Mouse (Mus musculus): ENCODE measurements around the gene Arhgap40. TPM values are rescaled to one million over a fixed set of nuclear protein-coding genes. Genes with fewer than 3 reads are reported as not detected.

The Arhgap40 gene
- polyA plus RNA-seq, 1 experiment from 2014 or later = 0.86 TPM

DNA sequence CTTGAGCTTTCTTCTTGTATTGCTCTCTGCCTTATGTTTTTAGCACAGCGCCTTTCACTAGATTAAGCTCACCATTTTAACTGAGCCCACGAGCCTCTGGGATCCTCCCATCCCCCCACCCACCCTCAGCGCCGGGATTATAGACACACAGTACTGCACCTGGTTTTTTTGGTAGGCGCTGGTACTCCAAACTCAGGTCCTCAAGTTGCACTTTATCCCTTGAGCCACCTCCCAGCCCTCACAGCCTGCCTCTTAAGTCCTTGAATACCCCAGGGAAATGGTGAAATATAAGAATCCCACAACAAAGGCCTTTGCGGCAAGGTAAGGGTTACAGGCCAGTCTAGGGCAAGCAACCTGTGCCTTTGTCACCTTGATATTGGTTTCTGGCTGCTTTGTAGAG is 7.2 kb downstream of the Arhgap40 start:
- Histone ChIP-seq H3K27me3 (no peaks in the 10 kb centered on the region), H3K9me3 (no peaks in the 10 kb centered on the region), H3K27ac (no peak overlapping the region), H3K4me2 (no peak overlapping the region), H3K4me1 (replicated peaks) (no peaks in the 10 kb centered on the region), H3K4me3 (no peak overlapping the region), H3K9ac (no peak overlapping the region), H3K36me3 (no peaks in the 10 kb centered on the region)
- no peak for ATAC-seq (ENCODE audit: low FRiP score)
- WGBS = 88% methylated on average over 6 of the region's 6 CpGs

- no peak overlapping the region for H3K4me3 ChIP-seq
- H3K9ac ChIP-seq = no peak overlapping the region
- H3K4me2 ChIP-seq = no peak overlapping the region
- no peaks in the 10 kb centered on the region for H3K9me3 ChIP-seq
- 79% methylated on average over 8 of the region's 8 CpGs for WGBS
- no peak for ATAC-seq (ENCODE audit: low FRiP score)
- no peak overlapping the region for H3K27ac ChIP-seq
- H3K36me3 ChIP-seq = no peaks in the 10 kb centered on the region
- no peaks in the 10 kb centered on the region for H3K4me1 ChIP-seq (replicated peaks)
- H3K27me3 ChIP-seq = no peaks in the 10 kb centered on the region
Measured at GRCm38 (mm10) chr2:158523060-158523459, 10.5 kb downstream of the Arhgap40 start.

- no peak overlapping the region for H3K4me3 ChIP-seq
- no peak overlapping the region for H3K27ac ChIP-seq
- ATAC-seq (ENCODE audit: low FRiP score) = no peak
- H3K4me1 ChIP-seq (replicated peaks) = no peaks in the 10 kb centered on the region
- no peaks in the 10 kb centered on the region for H3K9me3 ChIP-seq
- no peak overlapping the region for H3K9ac ChIP-seq
- no peak overlapping the region for H3K4me2 ChIP-seq
- no peaks in the 10 kb centered on the region for H3K27me3 ChIP-seq
- WGBS = 82% methylated on average over 16 of the region's 16 CpGs
- H3K36me3 ChIP-seq = no peaks in the 10 kb centered on the region
Measured at GRCm38 (mm10) chr2:158524129-158524860, 11.7 kb downstream of the Arhgap40 start.

GRCm38 (mm10) chr2:158534090-158534489 is 21.5 kb downstream of the Arhgap40 start:
- no peaks in the 10 kb centered on the region for H3K36me3 ChIP-seq
- H3K4me1 ChIP-seq (replicated peaks) = no peaks in the 10 kb centered on the region
- no peak overlapping the region for H3K27ac ChIP-seq
- WGBS = 5% methylated on average over 4 of the region's 4 CpGs
- no peak overlapping the region for H3K4me2 ChIP-seq
- no peak overlapping the region for H3K4me3 ChIP-seq
- ATAC-seq (ENCODE audit: low FRiP score) = 0 out of 2 replicates have a peak, but pooled peaks have one; percentile 32
- no peaks in the 10 kb centered on the region for H3K9me3 ChIP-seq
- H3K9ac ChIP-seq = no peak overlapping the region
- H3K27me3 ChIP-seq = no peaks in the 10 kb centered on the region

GRCm38 (mm10) chr2:158534559-158534958 is 22.0 kb downstream of the Arhgap40 start:
- Histone ChIP-seq H3K36me3 (no peaks in the 10 kb centered on the region), H3K9me3 (no peaks in the 10 kb centered on the region), H3K4me1 (replicated peaks) (no peaks in the 10 kb centered on the region), H3K4me2 (no peak overlapping the region), H3K27ac (no peak overlapping the region), H3K27me3 (no peaks in the 10 kb centered on the region), H3K4me3 (no peak overlapping the region), H3K9ac (no peak overlapping the region)
- ATAC-seq (ENCODE audit: low FRiP score) = peak; percentile 59; the same call in 1 of the 2 replicates
- 78% methylated on average over 8 of the region's 8 CpGs for WGBS

DNA sequence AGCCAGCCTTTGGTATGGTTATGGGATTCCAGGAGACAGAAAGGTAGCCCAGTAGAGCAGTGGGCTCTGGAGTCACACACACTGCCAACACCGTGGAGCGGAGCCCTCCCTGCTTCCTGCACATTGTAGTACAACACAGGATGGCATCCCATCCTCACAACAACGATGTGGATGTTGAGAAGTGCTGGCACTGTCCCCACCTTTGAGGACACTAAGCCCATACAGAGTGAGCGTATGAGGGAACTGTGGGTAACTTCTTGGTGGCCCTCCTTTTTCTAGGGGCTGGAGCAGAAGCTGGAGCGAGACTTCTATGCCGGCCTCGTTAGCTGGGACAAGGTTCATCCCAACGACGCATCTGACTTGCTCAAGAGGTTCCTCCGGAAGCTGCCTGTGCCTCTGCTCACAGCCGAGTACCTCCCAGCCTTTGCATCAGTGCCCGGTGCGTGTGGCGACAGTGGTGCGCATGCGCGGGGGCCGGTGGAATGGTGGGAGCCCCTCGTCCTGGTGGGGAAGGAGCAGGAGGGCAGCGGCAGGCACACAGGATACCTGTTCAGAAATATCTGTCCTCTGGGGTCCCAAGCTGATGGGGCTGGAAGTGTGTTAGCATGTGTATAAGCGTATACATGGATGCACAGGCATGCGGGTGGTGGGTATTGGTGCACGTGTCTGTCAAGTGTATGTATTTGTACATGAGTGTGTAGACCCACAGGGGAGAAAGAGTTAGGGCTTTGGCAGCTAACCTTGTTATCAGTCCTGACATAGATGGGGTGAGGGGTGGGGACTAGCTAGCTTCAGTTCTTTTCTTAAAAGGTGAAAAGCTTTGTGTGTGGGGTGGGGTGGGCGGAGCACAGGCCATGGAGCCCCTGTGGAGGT is 27.1 kb downstream of the Arhgap40 start:
- no peak overlapping the region for H3K27ac ChIP-seq
- H3K9me3 ChIP-seq = no peaks in the 10 kb centered on the region
- ATAC-seq (ENCODE audit: low FRiP score) = peak; percentile 36; the same call in 1 of the 2 replicates
- WGBS = 55% methylated on average over 24 of the region's 24 CpGs
- H3K4me2 ChIP-seq = peak overlapping the region; percentile 52
- peak overlapping the region; percentile 39; the same call in 1 of the 2 replicates for H3K9ac ChIP-seq
- H3K4me1 ChIP-seq (replicated peaks) = no peaks in the 10 kb centered on the region
- no peaks in the 10 kb centered on the region for H3K36me3 ChIP-seq
- peak overlapping the region; percentile 17 for H3K4me3 ChIP-seq
- 0 out of 2 replicates have a peak, but pooled peaks cover 3% of the 10 kb centered on the region for H3K27me3 ChIP-seq

DNA sequence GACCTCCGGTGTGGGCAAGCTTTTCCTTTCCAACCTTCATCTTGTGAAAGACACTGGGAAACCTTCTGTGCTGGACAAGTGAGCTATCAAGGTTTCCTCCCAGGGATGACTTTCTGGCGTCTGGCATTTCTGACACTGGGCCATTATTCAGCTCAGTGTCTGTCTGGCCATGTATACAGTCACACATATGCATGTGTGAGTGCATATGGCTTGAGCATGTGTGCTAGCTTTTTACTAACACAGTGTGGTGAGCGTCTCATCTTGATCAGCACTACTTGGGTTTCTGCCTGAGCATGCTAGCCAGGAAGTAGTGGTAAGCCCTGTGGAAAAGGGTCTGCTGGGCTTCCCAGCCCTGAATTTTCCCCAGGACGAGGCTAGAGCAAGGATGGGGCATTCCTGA is 28.7 kb downstream of the Arhgap40 start:
- no peak overlapping the region for H3K27ac ChIP-seq
- H3K4me3 ChIP-seq = no peak overlapping the region
- no peaks in the 10 kb centered on the region for H3K36me3 ChIP-seq
- no peaks in the 10 kb centered on the region for H3K9me3 ChIP-seq
- 70% methylated on average over 4 of the region's 4 CpGs for WGBS
- no peak overlapping the region for H3K9ac ChIP-seq
- H3K4me1 ChIP-seq (replicated peaks) = peaks cover 1% of the 10 kb centered on the region; the same call in 1 of the 2 replicates
- no peak overlapping the region for H3K4me2 ChIP-seq
- ATAC-seq (ENCODE audit: low FRiP score) = no peak
- H3K27me3 ChIP-seq = 0 out of 2 replicates have a peak, but pooled peaks cover 3% of the 10 kb centered on the region

DNA sequence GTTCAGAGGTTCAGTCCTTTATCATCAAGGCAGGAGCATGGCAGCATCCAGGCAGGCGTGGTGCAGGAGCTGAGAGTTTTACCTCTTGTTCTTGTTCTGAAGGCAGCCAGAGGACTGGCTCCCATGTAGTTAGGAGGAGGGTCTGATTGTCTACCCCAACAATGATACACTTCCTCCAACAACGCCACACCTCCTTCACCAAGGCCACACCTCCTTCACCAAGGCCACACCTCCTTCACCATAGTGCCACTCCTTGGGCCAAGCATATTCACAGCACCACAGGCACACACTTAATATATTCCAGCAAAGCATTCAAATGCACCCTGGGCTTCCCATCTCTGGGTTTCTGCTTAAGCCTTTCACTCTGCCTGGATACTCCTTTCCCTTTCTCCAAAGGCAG is 32.7 kb downstream of the Arhgap40 start:
- H3K4me2 ChIP-seq = no peak overlapping the region
- no peaks in the 10 kb centered on the region for H3K36me3 ChIP-seq
- H3K27me3 ChIP-seq = peaks cover 18% of the 10 kb centered on the region
- no peak overlapping the region for H3K4me3 ChIP-seq
- H3K9me3 ChIP-seq = no peaks in the 10 kb centered on the region
- H3K9ac ChIP-seq = no peak overlapping the region
- H3K27ac ChIP-seq = no peak overlapping the region
- no peak for ATAC-seq (ENCODE audit: low FRiP score)
- peaks cover 6% of the 10 kb centered on the region for H3K4me1 ChIP-seq (replicated peaks)
- WGBS = 77% methylated on average over 2 of the region's 2 CpGs

GRCm38 (mm10) chr2:158546751-158547150 is 34.2 kb downstream of the Arhgap40 start:
- ATAC-seq (ENCODE audit: low FRiP score) = peak; percentile 61; the same call in 1 of the 2 replicates
- no peak overlapping the region for H3K27ac ChIP-seq
- peaks cover 33% of the 10 kb centered on the region for H3K27me3 ChIP-seq
- 2% methylated on average over 17 of the region's 17 CpGs for WGBS
- no peak overlapping the region for H3K4me2 ChIP-seq
- H3K9ac ChIP-seq = peak overlapping the region; percentile 65
- no peaks in the 10 kb centered on the region for H3K36me3 ChIP-seq
- H3K4me3 ChIP-seq = no peak overlapping the region
- no peaks in the 10 kb centered on the region for H3K9me3 ChIP-seq
- peaks cover 15% of the 10 kb centered on the region for H3K4me1 ChIP-seq (replicated peaks)

DNA sequence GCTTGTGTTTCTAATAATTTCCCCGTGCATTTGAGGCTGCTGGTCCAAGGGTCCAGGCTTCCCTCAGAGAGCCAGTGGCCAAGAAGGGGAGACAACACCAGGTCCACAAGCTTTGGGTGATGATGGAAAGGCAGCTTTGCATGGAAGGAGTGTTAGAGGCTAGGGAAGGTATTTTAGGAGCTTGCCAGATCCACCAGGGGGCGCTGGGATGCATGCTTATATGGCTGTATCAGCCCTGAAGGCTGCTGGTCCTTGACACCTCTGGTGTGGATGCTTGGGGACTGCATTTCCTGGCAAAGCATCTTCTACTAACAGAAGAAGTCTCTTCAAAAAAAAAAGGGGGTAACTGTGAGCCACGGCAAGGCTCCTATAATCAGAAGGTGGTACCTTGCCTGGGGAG is 37.5 kb downstream of the Arhgap40 start:
- Histone ChIP-seq H3K4me3 (no peak overlapping the region), H3K9ac (no peak overlapping the region), H3K36me3 (no peaks in the 10 kb centered on the region), H3K9me3 (no peaks in the 10 kb centered on the region), H3K4me2 (no peak overlapping the region), H3K27me3 (peaks cover 54% of the 10 kb centered on the region), H3K27ac (no peak overlapping the region), H3K4me1 (replicated peaks) (peaks cover 34% of the 10 kb centered on the region)
- 4% methylated on average over 3 of the region's 3 CpGs for WGBS
- 0 out of 2 replicates have a peak, but pooled peaks have one; percentile 27 for ATAC-seq (ENCODE audit: low FRiP score)

- no peaks in the 10 kb centered on the region for H3K36me3 ChIP-seq
- no peaks in the 10 kb centered on the region for H3K9me3 ChIP-seq
- H3K27ac ChIP-seq = no peak overlapping the region
- ATAC-seq (ENCODE audit: low FRiP score) = no peak
- no peak overlapping the region for H3K4me3 ChIP-seq
- no peak overlapping the region for H3K4me2 ChIP-seq
- H3K4me1 ChIP-seq (replicated peaks) = peaks cover 52% of the 10 kb centered on the region
- H3K27me3 ChIP-seq = peaks cover 56% of the 10 kb centered on the region
- 15% methylated on average over 10 of the region's 10 CpGs for WGBS
- H3K9ac ChIP-seq = no peak overlapping the region
Measured at GRCm38 (mm10) chr2:158554366-158554765, 41.8 kb downstream of the Arhgap40 start.

- WGBS = 2% methylated on average over 7 of the region's 7 CpGs
- H3K9ac ChIP-seq = peak overlapping the region; percentile 55; the same call in 1 of the 2 replicates
- peaks cover 60% of the 10 kb centered on the region for H3K4me1 ChIP-seq (replicated peaks)
- no peak overlapping the region for H3K4me3 ChIP-seq
- H3K4me2 ChIP-seq = peak overlapping the region; percentile 53
- H3K27ac ChIP-seq = no peak overlapping the region
- peaks cover 50% of the 10 kb centered on the region for H3K27me3 ChIP-seq
- ATAC-seq (ENCODE audit: low FRiP score) = no peak
- H3K9me3 ChIP-seq = no peaks in the 10 kb centered on the region
- no peaks in the 10 kb centered on the region for H3K36me3 ChIP-seq
Measured at GRCm38 (mm10) chr2:158555252-158555651, 42.7 kb downstream of the Arhgap40 start.
